Mouse (Mus musculus) kidney, adult 8-10 months (tissue): ENCODE data around the gene Nacc2.

ENCODE experiments used
- DNase-seq, 2 experiments: peaks; one replicate each; pipeline ENCODE4 v3.0.0; 2022

Gene Nacc2

DNA sequence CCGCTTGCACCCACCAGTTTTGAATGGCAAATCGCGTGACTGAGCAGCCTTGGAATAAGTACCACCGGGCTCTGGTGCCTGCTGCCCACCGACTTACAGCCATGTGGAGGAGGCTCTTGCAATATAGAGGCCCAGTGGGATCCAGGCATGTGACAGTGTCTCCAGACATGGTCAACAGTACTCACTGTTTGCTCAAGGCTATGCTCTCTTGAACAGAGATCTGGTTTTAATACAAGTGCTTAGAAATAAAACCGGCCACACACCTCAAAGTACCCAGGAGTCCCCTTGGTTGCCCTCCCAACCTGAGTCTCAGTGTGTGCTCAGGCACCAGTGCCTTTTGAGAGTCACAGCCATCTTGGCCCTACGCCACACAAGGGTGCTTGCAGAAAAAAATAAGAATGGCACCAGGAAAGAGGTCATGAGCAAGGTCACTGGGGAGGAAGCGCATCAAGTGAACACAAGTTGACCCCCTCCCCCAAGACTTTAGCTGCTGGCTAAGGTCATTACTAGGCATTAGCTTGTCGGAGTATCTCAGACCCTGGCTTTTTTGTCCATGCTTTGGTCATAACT, at the start of gene Nacc2:
Nacc2 (minus strand) TSS at position 142 of the 570 bp plus-strand sequence.
- no peak for DNase-seq

DNA sequence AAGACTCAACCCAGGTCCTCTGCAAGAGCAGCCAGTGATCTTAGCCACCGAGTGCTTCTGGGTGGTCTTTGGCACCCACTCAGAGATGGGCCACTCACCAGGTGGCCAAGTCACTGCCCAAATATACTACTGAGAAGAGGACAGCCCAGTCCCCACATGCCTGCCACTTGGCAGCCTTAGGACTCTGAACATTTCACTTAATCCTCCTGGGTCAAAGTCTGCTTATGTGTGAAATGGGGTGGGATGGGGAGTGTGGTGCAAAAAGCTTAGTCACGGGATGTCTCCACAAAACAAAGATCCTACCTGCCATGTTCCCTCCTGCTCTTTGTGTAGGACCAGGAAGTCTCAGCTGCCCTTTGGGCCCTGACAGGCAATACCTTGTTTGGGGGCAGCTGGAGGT, 49.1 kb upstream of the Nacc2 start:
- DNase-seq: peak; percentile 7 to 9

DNA sequence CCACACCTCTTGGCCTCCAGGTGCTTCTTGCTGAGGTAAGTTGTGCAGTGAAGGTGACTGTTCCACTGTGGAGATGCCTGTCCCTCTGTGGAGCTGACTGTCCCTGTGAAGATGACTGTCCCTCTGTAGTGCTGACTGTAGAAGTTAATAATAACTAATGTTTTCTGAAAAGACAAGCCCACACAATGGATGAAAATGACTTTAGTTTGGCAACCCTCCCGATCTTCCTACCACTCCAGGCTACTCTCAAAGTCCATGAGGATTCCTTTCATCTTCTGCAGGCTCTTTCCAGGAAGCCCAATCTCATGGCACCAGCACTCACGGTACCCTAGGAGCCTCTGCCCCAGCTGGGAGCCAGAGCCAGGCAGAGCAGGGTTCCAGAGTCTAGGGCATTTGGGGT, 47.4 kb upstream of the Nacc2 start:
- DNase-seq: no peak

DNA sequence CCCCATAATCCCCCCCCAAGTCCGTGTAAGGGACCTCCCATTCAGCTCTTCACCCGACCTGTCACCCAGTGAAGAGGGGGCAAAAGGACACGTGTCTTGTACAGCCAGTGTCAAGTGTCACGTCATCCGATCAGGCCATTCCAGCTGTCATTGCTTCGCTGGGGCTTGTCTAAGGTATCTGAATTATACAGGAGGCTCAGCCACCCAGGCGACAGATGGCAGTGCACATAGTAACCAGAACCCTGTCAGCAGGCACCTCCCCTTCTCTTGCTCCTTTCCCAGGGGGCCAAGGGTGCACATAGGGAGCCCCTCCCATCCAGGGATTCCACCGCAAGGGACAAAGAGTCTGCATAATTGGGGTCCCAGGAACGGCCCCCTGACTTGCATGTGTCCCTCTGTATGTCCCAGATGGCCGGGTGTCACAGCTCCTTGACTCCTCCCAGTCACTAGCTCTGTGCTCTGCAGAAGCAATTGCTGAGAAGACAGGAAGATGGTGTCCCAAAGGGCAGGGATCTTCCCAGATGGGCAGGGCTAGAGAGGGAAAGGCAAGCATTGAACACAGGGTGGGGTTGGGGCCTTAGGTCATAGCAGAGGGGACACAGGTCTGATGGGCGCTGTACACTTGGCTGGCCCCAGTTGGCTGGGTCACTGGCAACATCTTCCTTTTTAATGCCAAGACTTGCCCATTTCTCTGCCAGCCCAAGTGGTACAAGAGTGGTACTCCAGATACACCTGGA, 46.0 kb upstream of the Nacc2 start:
- DNase-seq: no peak

DNA sequence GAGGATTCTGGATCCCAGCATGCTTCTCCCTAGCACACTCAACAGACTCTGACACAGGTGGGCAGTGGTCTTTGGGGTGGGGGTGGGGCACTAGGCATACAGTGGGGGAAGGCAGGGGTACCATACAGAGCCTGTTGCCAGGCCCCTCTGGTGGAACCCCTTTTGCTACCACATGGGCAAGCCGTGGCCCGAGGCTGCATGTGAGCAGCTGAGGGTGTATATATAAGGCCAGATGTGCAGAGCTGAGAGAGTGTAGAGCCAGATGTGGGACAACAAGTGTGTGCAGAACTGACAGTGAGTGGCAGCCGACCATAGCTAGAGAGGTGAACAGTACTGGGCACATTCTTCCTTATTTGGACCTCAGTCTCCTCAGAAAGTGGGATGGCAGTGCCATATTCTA, 43.9 kb upstream of the Nacc2 start:
- no peak for DNase-seq

DNA sequence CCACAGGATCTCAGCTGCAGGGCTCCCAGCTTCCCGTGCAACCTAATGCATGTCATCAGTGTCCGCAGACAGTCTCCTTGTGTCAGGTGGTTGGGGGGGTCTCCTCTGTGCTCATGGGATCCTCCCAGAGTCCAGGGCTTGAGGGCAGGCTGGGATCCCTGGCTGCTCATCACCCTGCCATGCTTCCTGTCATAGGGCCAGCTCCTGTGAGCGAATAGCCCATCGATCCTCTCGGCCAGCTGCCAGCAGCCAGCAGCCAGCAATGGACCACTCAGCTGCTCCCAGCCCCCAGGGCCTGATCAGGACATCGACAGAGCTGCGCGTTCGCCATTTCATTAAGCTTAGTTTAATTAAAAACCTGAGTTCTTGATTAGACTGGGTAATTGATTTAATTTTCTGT, 35.0 kb upstream of the Nacc2 start:
- no peak for DNase-seq

DNA sequence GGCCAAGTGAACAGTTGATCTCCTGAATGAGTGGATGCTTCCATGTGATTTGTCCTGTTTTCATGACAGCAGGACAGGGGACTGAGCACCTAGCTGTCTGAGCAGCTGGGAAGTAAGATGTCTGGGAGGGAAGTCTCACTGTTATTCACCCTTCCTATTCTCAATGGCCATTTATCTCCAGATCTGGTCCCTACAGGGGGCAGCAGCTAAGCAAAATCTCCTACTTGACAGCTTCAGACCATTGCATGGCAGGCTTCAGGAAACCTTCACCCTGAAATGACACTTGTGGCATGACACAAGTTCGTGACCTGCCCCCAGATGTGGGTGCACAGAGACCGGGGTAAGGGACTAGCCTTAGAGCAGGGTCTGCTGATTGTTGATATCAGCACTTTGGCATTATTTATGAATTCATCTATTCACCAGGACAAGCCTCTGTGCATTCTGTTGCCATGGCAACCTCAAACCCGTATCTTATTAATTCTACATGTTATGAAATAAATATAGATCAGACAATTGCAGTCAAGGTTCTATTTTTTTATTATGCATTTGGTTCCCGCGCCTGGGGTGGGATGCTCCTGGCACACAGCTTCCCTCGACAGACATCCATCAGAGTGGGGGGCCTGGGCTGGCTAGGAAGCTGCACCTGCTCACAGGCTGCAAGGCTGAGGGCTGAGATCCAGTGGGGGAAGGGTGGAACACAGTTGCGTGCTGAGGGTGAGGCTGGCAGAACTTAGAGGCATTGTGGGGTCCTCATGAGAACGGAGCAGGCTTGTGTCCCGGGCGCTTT, 33.4 kb upstream of the Nacc2 start:
- DNase-seq: no peak

DNA sequence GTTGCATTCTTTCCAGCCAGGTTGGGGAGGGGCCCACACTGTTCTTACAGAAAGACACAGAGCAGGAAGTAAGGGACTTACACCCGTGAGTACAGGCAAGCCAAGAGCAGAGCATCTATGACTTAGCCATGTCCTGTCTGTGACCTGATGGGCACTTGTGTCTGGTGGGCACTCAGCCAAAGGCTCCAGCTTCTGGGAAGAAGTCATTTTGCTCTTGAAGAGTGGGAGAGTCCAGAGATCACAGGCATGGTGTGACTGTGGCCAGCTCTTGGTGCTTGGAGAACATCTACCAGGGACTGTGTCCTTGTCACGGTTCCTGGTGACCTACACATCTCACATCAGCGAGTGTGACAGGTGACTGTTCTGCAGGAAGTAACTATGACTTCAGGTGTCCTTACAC, 32.7 kb upstream of the Nacc2 start:
- no peak for DNase-seq

DNA sequence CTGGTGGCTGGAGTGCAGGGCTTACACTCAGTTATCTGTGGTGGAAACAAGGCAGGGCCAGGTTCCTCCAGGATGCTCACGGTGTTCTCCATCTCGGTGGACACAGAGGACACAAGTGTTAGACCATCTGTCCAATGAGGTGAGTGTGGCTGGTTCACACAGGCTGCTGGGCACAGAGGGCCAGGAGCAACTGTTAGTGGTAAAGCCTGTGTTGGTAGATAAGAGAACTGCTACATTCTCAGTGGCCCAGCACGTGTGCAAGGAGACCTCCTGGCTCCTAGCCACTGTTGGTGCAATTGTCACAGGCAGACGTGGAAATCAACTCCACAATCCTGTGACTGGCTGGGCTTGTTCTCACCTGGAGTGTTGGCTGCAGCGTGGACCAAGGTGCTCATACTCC, 31.6 kb upstream of the Nacc2 start:
- DNase-seq: no peak

DNA sequence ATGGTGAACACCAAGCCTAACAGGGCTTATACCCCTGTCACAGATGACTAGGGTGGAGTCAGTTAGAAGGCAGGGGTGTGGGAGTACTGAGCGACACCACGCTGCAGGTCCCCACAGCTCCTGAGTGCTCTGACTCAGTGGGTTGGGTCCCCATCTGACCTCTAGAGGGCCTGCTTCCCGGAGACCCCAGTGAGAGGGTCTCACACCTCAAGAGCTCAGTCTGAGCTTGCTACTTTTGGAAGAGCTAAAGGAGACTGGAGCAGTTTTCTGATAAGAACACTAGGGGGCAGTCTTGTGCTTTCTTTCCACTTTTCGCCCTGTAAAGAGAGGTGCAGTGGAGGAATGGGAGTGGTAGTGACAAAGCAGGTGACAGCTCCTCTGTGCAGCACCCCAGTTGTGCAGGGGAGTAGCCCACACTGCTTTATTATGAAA, 30.9 kb upstream of the Nacc2 start:
- DNase-seq: peak in 1 of 2 experiments; percentile 20

DNA sequence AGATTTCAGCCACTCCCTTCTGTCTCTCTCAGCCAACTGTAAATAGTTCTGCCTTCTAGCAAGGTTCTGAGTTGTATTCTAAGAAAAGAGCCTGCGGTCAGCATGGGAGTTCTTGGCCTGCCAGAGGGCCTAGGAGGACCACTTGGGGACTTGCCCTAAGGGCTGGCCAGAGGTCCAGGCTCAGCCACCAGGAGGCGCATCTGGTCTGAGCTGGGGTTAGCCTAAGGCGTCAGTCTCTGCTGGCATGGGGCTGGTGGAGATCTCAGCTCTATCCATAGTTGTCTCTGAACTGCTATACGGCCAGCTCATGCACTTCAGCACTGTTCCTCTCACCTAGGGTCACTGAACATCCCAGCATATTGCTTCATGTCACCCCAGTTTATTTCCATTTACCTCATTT, 30.3 kb upstream of the Nacc2 start:
- DNase-seq: peak in 1 of 2 experiments; percentile 41

DNA sequence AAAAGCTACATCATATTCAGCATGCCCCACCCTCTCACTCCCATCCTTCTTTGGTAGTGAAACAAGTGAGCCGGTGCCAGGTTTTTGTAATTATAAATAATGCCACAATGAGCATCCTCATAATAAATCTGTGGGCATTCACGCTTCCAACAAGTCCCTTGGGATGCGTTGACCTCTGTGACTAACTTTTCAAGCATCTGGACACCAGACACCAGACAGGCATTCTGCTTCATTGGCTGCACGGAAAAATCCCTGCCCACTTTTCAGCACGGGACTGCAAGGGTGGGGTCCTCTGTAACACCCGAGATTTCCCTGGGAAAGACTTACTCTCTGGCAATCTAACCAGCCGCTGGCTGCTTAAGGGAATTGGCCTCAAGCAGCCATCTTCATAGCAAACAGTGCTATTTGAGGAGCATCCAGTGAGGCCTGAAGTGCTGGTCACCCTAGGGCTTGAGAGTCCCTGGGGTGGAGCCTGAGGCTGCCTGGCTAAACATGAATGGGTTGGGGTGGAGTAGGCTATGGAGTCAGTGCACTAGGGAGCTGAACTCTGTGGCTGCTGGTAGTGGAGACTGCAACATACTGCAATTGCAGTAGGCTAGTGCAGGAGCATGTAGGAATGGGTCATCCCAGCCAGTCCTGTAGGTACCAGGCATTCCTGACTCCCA, 24.8 kb upstream of the Nacc2 start:
- DNase-seq: no peak

DNA sequence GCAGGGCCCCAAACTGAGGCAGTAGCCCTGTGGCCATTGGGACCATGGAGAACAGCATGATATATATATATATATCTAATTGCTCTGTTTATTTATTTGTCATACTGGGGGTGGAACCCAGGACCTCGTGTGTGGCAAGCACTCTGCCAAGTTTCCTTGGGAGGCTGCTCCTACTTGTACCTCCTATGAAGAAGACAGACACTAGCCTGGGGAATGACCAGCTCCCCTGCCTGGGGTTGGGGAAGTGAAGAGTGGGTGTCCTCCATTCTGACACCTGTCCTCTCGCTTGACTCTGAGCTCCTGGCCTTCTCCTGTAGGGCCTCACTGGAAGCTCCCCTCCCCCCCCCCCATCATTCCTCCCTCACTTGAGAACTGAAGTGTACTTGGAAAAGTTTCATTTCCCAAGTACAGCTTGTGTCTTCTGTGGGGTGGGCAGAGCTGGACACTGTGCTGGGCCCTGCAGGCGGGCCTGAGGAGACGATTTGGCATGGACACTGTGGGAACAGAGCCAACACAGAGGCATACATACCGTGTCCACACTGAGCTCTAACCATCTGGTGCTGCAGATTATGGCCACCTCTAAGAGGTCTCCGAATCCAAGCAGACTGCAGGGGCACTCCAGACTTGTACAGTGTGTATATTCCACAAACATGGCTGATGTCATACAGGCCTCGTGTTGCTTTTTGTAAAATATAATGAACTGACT, 23.5 kb upstream of the Nacc2 start:
- DNase-seq: no peak

DNA sequence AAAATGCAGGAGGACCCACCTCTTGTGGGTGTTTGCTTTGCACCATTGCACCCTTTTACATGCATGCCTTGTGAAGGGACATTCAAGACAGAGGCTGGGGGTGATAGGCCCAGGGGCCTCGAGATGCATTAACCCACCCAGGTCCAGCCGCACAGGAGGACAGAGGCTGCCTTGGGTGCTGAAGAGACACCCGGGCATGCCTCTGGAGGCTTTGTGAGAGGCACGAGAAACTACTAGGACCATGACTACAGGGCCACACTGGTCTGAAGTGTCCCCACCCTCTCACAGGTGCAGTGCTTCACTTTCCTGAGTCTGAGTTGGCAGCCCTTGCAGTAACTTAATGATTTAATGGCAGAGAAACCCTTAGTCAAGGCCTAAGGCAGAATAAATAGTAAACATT, 22.1 kb upstream of the Nacc2 start:
- DNase-seq: no peak

DNA sequence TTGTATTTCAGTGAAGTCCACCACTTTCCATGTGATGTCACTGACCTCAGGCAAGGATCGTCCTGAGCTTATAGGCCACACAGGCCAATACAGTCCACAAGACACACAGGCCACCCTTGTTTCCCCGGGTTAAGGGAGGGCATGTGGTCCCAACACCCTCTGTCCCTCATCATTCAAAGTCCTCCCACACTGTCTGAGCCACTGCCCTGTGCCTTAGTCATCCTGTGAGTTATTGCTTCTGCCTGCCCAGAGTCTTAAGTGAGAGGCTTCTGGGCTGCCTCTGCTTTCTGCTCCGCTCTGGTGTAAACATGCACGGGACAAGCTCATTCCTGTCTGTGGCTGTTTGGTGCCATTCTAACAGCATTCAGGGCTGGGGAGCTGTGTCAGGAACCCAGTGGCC, 21.3 kb upstream of the Nacc2 start:
- DNase-seq: no peak

DNA sequence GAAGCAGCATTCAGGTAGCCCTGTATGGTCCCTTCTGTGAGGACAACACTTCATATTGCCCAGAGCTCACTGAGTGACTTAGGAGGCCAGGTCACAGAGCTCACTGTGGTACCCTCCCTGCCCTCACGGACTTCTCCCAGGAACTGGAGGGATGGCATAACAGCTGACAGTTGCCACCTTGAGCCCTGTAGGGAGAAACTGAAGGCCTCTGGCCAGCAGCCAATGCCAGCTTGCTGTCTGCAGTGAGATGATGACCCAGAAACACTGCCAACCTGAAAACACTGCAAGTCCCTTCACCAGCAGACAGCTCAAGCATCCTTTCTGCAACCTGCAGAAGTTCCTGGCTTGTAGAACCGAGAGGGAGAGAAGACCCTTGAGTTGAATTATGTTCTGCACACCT, 20.5 kb upstream of the Nacc2 start:
- no peak for DNase-seq

DNA sequence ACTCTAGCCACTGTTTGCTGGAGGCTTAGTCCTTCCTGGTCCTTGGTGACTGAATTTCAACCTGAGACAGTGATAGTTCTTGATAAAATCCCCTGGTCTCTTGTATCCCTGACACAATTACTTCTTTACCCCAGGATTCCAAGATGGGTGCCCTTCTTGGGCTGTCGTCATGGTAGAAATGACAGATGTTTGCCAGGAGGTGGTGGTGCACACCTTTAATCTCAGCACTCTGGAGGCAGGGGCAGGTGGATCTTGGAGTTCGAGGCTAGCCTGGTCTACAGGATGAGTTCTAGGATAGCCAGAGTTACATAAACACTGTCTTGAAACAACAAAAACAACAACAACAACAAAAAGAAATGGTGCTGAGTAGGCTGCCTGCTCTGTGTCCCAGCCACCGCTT, 20.0 kb upstream of the Nacc2 start:
- no peak for DNase-seq

DNA sequence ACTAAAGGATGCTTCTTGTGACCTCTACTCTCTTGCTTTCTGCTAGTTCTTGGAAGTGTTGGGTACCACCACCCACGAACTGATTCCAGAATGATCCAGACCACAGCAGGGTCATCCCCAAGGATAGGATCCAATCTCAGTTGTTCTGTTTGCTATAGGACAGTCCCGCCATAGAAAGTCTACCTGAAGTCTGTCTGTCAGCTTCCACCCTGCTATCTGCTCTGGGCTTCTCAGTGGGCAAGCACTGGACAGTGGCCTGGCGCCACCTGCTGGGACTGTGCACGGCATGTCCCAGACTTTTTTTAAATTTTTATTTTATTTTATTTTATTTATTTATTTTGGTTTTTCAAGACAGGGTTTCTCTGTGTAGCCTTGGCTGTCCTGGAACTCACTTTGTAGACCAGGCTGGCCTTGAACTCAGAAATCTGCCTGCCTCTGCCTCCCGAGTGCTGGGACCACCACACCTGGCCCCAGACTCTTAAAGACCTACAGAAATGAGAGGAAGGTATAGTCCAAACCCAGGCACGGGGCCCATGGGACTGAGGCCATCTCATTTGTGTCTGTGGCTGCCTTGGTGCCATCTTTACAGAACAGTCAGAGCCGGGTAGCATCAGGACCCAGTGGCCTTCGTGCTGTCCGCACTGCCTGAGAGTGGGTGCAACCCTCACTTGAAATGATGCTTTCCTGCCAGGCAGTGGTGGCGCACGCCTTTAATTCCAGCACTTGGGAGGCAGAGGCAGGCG, 19.0 kb upstream of the Nacc2 start:
- peak in 1 of 2 experiments; percentile 73 for DNase-seq

DNA sequence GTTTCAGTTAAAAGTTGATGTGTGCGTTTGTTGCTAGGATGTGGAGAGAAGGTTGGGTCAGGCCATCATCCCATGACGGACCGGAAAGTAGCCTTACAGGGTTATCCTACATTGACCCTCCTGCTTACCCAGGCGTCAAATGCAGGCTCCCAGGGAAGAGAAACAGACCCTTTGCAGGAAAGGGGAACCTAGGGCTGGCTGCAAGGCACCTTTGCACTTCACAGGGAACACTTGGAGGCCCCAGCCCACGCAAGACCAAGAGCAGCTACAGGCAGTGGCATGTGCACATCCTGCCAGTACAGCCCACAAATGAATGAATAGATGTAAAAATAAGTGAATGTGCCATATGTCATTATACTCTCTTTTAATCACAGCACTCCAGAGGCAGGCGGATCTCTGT, 17.9 kb upstream of the Nacc2 start:
- DNase-seq: no peak

DNA sequence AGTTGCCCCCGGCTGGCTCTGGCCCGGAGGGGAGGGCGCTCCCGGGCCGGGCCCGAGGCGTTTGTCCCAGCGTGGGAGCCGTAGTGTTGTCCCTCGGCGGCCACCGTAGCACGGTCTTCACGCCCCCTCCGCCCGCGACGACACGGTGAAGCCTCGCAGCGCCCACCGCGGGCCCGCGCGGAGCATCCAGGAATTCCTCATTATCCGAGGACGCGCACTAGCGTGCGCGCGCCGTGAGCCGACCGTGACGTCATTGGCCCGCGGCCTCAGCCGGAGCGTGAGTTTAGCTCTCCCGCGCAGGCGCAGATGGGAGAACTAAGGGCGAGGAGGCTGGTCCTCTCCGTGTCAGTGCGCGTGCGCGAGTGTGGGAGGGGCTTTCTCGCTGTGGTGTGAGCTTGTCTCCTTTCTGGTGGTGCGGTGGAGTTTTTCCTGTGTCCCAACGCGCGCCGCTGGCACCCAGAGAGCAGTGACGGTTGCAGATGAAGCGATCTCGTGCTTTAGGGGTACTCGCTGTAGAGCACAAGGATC, 17.3 kb upstream of the Nacc2 start:
- peak; percentile 99 to 100 for DNase-seq

DNA sequence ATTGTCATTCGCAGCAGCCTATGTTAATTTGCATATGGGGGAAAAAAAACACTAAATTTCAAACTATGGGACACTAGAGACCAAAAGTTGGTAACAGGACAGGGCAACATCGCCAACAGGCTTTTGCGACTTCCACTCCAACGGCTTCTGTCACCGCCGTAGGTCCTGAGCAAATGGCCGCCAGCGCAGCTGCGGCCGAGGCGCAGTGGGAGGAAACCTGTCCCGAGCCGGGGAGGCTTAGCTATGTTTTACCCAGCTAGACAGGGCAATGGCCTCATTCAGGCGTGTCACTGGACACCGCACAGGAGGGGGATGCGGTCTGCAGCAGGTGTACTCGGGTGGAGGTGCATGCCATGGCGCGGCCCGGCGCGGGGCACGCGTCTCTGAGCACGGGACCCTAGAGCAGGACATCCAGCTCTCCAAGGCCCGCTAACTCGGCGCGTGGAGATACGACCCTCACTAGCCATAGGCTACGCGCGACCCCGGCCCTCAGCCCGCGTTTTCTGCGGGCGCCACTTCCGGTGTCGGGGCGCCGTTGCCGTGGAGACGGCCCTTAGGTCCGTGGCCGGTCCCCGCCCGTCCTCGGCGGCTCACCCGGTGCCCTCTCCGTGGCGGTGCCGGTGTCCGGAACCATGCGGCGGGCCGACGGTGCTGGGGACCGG, 16.7 kb upstream of the Nacc2 start:
- DNase-seq: no peak
